Mouse (Mus musculus) CD4-positive helper T cell, adult 2 months (primary cell): ENCODE results near the gene Crybg1.

ENCODE experiments used
- DNase-seq: peaks from one replicate; pipeline ENCODE4 v3.0.0-alpha.2; 2012; ENCODE audit warnings: low read depth, missing footprints, low spot score

Gene Crybg1

DNA sequence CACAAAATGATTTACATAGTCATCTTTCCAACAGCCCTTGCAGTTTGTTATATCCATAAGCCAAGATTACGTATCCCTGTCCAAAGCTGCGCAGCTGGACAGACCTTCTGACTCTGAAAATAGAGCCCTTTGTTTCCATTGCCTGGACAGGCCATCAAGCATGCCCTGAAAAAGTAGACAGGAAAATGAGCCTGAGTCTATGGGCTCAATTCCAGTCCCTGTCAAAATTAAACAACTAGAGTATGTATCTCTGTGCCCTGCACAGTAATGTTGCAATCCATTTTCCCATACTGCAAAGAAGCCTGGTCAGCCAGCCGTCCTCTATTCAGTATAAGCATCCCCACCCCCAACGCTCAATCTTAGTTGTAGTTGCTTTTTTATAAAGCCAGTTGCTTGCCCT, 141.8 kb downstream of the Crybg1 start:
- DNase-seq = no peak

DNA sequence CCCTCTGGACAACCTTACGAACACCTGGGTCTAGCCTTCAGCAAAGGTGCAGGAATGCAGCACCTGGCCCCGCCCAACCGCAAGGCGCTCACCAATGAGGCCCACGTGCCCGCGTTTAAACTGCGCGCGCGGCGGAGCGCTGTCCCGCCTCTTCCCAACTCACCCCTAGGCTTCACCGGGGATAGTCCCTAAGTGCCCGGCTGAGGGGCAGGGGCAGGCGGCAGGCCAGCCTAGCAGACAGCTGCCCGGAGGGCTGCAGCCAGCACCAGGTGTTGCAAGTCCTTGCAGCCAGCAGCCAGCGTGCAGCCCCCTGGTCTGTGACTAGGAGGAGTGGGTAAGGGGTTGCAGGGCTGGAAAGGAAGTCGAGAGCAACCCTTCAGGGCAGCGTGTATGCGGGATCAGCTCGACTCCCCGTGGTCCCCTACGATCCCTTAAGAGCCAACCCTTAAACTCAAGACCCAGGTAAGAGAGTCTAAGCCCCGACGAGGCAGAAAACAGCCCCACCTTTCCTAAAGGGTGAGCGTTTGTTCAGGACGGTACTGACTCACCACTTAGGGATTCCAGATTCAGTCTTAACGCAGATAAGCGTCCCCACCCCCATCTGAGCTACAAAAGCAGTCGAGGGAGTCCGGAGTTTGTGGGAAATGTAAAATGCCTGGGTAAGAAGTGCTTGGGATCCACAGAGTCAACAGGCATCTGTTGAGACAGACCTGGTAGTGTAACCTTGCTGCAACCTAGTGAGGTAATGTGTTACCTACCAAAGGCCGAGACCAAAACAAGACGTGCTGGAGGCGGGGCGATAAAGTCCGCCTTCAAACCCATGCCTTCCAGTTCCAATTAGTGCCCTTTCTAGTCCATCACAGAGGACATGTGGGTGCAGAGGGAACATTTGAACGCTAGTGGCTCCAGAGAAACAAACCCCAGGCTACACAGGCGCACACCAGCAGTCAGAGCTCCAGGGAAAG, 142.7 kb downstream of the Crybg1 start:
- DNase-seq = peak; percentile 59

DNA sequence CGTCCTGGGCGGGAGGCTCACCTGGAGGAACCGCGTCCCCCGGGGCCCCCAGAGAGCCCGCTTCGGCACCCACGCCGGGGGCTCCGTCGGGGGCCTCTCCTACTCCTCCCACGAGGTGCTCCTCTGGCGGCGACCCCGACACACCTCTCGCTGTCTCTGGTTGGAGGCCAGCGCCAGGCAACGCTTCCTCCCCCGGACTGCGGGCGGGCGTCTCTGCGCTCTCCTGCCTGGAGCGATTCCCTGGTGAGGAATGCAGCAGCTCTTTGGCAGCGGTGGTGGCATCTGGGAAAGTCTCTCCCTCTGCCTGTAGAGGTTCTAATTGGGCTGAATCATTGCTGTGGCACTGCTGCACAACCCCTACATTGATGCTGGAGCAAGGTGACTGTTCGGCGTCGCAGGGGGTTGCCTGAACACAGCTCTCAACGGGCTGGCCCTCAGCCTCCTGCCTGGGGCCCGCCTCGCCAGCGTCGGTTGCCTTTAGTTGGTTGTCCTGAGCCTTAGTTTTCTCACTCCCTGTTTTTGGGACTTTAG, 144.4 kb downstream of the Crybg1 start:
- DNase-seq = peak; percentile 29

DNA sequence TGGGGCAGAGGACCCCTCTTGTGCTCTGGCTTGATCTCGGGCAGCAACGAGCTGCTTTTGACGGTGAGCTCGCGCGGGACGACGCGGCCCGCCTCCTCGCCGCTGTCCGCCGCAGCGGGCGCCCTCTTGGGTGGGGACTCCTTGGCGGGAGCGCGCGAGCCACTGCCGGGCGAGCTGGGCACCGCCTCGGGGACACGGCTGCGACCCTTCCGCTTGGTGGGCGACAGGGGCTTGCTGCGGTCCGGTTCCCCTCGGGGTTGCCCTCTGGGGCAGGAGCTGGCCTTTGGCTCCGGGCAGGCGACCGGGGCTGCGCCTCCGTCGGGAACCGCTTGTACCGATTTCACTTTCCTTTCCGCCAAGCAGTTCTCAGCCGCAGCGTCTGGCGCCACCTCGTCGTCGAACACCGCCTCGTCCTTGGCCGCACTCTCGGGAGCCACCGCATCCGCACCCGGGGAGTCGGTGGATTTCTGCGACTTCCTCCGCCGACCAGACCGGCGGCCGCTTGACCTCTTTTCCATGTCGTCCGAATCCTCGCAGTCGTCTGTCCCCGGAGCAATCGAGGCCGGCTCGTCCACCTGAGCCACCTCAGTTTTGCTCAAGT, 145.0 kb downstream of the Crybg1 start:
- DNase-seq = peak; percentile 85

DNA sequence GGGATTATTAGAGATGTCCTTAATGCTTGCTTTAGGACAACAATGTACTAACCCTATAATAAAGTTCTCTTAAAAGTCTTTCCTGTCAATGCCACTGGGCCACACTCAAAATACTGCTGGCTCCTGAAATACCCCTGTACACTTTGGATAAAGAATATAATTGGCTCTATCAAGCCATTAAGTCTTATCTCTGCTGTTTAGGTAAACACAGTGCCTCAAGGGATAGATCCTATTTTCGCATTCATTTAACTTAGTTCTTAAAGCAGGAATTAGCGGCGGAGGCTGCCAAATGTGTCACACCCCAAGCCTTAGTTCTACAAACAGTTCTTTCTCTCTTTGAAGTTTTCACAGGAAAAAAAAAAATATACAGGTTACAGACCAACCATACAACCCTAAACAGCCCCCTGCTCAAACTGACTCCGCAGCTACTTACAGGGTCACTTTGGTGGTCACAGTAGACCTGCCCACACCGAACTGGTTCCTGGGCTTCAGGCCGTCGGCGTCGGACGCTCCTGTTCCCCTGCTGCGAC, 145.6 kb downstream of the Crybg1 start:
- DNase-seq = no peak

DNA sequence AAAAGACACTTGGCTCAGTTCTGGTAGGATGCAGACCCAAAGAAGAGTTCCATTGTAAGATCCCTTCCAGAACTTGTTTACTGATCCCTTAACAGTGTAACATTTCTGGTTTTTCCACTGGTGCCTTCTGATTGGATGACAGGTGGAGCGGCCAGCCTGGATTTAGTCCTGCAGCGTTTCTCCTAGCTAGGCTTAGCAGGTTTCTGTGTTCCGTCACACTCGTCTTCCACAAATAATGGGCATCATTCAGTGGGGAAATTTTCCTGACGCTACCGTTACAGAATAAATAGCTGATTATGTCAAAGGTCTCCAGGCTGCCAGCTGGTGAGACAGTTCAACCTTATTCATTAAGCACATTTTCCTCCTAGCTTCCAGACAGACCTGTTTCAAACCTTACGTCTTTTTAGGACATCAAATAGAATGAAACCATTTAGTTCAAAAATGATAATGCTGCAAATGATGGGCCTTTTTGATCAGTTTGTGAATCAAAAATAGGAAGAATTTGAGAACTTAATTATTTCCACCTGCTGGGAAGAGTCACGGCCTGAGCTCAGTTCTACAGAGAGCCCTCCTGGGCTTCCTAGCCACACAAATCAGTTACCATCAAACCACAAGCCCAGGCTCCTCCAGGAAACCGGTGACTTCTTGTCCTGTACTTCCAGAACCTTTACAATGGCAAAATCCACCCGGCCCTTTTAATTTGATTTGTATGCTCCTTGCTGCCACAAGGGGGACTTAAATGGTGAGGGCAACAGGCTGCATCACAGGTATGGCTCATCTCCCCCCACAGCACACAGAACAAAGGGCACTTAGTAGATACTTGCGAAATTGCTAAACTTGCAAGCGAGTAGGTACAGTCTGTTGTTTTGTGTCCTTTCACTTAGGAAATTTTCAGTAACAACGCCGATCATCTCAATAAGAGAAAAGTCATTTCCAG, 146.4 kb downstream of the Crybg1 start:
- DNase-seq = peak; percentile 79

DNA sequence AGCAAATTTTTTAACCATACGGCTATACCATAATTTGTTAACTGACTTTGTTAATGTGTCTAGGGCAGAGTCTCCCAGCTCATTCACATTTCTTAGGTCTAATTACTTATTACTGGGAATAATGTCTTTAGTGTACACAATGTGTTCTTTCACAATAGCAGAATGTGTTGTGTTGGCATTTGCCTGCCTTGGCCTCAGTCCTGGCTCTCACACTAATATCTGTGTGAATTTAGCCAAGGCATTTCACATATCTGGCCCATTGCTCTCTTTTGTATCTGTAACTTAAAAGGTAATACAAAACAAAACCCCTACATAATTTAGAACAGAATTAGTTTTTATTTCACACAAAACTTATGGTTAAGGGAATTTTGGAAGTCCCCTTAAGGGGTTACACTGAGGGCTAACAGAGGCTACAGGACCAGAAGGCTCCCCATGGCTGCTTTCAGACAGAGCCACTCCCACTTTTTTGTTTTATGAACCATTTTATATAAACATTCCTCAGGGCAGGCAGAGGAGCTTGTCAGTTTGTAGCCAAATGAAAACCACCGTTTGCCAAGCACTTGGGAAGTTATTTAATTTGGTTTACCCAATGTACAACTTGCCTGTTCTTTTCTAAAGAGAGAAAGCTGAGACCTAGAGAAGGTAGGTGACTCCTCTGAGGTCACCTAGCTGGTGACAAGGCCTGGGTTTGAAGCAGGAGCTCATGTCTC, 148.3 kb downstream of the Crybg1 start:
- no peak for DNase-seq

DNA sequence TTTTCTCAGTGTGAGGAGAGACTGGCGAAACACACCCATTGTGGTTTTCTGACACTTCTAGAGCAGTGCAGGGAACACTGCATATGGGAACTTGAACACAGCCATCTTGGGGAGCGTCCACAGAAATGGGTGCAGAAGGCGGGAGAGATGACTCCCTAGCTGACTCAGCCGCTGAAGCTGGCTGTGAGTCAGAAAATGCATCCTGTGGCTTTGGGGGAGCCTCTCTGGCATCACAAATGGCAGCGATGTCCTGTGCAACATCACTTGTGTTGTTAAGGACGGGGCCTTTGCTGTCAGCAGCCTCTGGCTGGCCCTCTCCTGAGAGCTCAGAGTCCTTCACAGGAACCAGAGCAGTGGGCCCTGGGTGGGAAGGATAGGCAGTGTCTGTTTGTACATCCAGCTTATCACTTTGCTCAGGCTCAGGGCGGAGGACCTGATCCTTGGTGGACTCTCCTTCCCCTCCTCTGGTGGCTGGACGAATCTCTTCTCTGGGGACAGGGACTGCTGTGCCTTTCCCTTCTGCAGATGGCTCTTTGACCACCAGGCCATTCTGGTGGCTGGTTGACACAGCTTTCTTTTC, 150.1 kb downstream of the Crybg1 start:
- peak; percentile 76 for DNase-seq

DNA sequence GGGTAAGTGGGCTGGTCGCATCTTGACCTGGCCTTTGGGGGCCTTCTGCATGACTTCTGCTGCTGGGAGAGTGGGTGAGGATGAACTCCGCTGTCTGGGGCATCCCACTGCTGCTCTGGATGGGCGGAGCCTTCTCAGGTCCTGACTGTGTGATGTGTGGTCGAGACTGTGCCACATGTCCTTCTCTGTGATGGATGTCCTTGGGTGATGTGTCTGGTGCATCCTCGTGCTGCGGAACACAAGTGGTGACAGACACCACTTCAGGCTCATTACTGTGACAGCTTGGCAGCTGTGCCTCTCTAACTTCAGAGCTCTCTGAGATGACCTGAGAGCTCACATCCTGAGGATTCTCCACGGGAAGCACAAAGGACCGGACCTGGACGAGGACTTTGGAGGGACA, 150.6 kb downstream of the Crybg1 start:
- peak; percentile 57 for DNase-seq

DNA sequence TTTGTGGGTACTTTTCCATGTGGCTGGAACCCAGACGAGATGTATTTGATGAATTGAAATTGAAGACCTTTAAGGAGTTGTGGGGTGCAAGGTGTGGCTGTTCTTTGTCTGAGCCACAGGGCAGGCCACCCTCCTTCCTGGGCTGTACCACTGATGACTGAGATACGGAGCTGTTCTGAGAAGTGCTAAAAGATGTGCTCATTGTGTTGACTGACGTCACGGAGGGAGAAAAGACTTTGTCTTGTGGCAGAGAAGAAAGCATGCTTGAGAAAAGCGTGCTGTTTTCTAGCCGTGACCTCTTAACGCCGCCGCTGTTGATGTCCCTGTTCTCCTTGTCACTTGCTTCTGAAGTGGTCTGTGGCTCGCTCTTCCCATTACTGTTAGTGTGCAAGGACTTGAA, 151.4 kb downstream of the Crybg1 start:
- DNase-seq = peak; percentile 91

DNA sequence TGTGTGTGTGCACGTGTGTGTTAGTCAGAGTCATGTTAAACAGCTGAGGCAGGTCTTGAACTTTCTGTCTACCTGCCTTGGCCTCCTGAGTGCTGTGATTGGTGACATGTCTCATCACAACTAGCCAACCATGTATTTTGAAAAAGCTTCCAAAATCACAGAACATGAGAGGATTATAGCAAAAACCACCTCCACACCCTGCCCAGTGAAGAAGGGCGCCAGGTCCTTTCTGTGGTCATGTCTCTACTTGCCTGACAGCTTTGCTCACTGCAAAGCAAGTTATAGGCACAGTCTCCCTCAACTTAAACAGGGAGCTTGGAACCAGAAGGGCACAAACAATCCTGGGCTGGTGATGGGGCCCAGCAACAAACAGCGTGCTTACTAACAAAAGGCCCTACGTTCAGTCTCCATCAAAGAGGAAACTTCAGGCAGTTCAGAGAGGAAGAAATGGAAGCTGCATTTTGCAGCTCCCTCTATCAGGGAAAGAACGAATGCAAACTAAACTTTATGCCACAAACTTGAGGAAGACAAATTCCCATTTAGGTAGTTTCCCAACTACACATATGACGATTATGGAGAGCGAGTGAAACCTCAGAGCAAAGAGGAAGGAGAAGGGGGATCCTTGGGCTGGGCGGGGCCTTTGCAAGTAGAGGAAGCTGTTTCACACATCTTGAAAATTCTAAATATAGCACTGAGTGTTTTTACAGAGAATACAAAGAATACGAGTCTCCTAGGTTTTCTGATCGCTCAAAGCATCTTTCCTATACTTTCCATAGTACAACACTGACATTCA, 152.6 kb downstream of the Crybg1 start:
- DNase-seq = peak; percentile 83

DNA sequence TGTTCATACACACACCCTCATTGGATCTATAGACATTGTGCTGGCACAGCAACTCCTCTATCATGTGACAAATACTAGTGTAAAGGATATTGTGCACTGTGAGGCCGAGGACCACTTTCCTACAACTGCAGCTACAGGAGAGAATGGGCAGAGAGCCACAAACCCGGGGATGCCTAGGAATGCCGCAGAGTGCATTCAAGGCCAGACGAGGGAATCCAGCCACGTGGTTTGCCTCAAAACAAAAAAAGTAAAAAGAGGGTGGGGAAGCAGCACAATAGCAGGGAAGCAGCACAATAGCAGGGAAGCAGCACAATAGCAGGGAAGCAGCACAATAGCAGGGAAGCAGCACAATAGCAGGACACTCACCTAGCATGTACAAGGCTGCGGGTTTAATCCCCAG, 155.5 kb downstream of the Crybg1 start:
- no peak for DNase-seq

DNA sequence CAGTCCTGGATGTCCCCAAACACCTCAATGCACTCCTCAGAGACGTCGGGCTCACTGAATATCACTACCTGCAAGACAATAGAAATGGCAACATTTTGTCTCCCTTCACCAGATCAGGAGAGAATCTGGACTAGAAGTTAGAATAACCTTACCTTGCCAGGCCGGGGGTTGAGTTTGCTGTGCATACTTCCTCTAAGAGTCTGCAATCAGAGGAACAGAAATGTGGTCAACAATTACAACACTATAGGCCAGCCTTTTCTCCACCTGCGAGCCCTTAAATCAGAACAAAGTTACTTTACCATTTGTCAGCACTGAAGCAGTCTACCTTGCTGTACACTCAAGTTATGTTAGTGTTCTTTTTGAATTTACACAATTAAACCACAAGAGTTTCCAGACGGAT, 156.1 kb downstream of the Crybg1 start:
- no peak for DNase-seq

DNA sequence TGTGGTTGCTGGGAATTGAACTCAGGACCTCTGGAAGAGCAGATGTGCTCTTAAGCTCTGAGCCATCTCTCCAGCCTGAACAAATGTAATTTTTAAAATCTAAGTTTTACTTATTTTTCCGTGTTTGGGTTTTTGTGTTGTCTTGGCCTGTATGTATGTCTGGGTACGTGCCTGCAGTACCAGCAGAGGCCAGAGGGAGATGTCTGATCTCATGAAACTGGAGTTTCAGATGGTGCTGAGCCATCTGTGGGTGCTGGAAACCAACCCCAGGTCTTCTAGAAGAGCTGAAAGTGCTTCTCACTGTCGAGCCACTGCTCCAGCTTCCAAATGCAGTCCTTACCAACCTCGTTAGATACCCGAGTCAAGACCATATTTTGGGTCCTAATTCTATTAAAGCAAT, 157.4 kb downstream of the Crybg1 start:
- no peak for DNase-seq

DNA sequence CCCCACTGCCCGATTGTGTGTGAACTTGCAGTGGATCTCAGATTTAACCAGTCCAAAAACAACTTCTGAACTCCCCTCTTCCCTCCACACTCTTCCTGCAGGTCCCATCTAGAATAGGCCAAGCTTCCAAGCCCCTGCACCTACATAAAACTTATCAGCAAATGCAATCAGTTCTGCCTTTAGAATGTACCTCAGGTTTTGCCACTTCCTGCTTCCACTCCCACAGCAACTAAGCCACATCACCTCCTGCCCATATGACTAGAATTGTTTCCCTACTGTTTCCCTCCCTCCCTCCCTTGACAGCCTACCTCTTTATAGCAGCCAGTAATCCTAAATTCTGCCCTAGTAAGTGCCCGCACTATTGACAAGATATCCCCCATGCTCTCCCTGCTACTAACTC, 164.8 kb downstream of the Crybg1 start:
- DNase-seq = peak; percentile 58

DNA sequence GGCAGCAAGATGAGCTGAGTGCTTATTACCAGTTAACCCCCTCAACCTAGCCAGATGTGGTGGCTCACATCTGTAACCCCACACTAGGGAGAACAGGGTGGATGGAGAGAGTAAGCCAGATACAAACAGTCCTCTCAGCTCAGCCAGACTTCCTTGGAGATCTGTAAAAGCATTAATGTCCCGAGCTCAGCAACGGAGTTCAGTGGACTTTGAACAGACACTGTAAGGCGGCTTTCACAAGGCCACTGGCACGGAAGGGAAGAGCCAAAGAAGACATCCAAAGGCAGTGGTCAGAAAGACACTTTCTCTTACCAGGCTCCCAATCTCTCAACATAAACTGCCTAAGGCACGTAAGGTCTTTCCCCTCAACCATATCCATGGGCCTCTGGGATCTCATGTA, 165.4 kb downstream of the Crybg1 start:
- DNase-seq = no peak

DNA sequence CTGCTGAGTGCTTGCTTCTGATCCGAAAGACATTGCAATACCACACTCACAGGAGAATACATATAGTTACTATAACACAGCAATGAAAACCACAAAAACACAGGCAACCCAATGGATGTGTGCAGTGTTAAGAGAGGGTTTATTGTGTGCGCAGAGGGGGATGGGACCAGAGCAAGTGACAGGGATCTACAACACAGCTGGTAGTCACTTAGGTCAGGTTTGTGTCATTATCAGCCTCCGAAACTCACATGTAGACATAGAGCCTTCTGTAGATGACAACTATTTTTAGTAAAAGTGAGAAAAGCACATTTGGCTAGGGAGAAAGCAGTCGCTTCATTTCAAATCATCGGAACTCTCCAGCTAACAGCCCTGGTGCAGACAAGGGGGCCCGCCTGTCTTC, 166.2 kb downstream of the Crybg1 start:
- DNase-seq = no peak

DNA sequence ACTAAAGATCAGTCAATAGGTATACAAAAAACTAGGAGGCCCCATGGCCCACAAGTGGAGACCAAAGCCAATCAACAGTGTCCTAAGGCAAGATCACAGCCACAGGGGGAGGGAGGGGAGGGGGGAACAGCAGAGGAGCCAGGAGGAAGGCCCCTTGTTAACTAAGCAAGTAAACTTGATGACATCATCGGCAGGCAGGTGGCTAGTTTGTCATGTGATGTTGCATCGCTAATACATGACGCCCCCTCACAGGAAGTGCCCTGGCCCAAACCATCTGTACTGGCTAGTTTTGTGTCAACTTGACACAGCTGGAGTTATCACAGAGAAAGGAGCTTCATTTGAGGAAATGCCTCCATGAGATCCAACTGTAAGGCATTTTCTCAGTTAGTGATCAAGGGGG, 167.9 kb downstream of the Crybg1 start:
- DNase-seq = peak; percentile 39

DNA sequence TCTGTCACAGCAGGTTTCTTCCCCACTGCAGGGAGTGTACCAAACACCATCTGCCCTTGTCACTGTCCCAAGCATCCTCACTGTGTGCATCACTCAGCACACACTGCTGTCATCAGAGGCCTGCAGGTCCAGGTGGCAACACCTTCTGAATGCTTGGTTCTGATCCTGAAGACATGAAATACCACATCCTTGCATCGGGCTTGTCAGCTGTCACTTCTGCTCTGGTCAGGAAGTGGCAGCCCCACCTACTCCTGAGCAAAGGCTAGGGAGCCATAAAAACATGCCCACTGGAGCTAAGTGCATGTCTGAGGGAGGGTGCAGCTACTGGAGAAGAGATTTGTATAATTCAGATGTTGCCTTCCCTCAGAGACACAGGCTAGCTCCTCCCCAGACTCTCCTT, 168.6 kb downstream of the Crybg1 start:
- peak; percentile 64 for DNase-seq

DNA sequence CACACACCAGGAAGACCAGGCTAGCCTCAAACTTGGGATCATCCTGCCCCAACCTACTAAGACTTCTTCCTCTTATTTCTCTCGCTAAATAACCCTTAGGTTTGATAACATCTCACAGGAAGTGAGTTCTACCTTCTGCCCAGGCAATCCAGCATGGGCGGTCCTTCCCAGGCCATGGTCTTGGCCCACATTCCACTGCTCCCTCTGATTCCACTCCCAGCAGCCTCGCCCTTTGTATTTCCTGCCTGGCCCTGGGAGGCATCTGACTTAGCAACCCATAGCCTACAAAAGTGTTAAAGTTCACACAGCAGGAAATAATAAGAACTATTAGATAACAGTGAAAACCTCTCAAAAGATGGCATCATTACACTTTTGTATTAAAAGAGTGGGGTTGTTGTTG, 171.3 kb downstream of the Crybg1 start:
- DNase-seq = no peak
